Mouse (Mus musculus) fat pad, adult 2 months (tissue): Measurements from ENCODE around the gene Tmem256.
"Not testable (repeated sequence)": the region's sequence is repeated elsewhere in the genome, so short reads cannot be mapped to it uniquely, and the experiment has no call there.

Source experiments
- DNase-seq: peaks from one replicate; pipeline ENCODE4 v3.0.0-alpha.2; 2011; ENCODE audit warnings: low read depth, low spot score; ENCODE audit errors: extremely low read depth

Gene Tmem256

DNA sequence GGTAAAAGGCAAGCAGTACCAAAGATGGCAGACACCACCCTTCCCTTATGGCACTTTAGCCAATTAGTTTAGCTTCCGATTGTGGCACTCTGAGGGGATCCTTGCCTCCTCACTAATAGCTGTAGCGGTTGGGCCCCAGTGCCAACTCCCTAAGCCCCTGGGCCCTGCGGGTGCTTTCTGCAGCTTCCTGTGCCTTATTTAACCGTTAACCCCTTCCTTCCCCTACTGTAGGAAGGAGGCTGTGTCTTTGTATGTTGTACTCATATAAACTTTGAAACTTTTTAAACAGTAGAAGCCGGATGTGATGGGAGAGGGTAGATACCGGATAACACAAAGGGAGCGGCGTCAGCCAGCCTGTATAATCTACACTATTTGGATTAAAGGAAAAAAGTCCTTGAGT lies 12.4 kb downstream of the Tmem256 start:
- DNase-seq: no peak

DNA sequence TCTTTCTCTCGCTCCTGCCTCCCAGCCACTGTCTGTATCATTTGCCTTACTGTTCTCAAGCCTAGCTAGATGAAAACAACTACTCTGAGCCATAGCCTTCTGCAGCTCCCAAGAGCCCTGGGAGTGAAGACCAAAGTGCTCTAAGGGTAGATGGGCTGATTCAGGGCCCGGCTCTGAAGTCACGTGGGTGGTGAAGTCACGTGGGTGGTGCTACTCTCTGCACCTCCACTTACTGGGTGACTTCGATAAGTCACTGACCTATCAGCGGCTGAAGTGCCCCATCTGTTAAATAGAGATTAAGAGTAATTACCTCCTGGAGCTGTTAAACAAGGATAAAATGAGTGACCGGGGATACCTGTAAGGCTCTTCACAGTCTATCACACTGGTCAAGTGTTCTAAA lies 15.7 kb downstream of the Tmem256 start:
- DNase-seq: no peak

DNA sequence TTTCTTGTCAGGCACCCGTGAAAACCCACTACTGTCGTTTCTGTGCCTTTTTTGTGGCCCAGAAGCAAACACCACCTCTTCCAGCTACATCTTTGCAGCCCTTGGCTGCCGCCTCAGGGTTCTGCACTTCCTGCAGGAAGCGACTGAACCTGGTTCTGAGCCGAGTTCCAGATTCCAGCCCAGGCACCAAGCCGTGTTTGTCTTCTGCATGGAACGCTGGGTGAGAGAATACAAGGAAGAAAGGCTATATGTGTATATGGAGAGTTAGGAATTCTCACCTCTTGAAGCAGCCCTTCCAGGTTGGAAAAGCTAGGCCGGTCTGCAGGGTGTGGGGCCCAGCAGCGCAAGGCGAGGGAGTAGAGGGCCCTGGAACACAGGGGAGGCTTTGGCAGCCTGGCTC lies 16.4 kb downstream of the Tmem256 start:
- DNase-seq: no peak

DNA sequence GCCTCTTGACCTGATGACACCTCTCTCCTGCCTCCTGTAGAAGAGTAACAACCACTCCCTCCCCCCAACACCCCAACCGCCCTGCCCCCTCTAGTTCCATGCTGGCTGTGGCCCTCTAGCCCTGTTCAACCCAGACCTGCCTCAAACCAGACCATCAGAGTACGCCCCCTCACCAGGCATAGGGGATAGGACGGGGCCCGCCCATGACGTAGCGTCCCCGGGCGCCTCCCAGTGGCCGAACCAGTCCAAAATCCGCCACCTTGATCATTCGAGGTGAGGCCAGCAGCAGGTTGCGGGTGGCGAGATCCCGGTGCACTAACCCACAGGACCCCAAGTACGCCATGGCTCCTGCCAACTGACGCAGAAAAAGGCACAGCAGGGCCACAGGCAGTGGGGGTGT lies 17.0 kb downstream of the Tmem256 start:
- no peak for DNase-seq

DNA sequence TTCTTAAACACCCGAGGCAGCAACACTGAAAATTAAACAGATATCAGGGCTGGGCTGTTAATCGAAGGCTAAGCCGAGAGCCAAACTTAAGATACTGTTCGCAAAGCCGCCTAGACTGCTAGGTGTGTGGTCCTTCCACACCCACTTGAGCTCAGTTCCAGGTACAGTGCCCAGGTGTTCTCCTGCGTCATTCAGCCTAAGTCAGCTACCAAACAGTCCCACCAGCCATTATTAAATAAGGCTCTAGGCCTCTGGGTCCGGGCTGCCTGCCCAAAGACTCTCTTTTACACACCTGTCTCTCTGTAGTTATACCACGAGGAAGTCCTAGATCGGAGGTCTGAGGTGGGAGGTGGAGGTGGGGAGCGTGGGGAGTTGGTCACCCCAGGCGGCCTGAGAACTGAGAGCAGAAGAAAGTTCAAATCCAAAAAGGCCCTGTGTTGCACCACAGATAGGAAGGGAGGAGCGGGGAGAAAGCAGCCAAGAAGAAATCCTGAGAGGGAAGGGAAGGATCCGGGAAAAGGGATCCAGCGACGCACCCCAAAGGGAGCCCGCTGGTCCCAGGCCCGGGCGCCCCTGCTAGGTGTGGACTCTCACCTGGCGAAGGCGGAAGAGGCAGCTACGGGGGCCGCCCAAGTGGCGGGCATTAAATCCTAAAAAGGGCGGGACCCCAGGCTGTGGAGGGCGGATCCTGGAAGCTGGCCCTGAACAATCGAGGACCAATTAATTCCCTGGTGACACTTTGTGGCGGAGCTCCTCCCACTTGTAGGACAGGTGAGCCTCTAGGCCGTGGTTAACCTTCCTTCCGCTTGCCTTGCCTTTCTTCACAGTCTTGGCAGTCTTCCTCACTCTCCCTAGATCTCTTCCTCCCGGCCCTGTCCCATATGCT lies 20.0 kb downstream of the Tmem256 start, which contains the start of gene Tnk1:
Gene Tnk1 (minus strand): TSS at position 618 of the 886 bp plus-strand sequence.
- DNase-seq: no peak

DNA sequence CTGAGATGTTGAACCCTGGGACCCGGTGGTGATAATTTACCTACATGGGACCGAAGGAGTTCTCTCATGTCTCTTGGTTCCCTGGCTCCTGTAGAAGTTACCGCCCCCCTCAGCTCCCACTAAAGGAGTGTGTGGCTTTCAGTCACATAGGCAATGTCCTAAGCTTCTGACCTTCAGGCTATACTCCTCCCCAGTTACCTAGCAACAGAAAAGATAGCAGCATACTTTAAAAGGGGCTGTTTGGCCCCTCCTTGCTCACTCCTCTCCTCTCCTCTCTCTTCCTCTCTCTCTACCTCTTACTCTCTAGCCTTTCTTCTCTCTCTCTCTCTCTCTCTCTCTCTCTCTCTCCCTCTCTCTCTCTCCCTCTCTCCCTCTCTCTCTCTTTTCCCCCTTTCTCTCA lies 25.4 kb downstream of the Tmem256 start:
- not testable (repeated sequence) for DNase-seq

DNA sequence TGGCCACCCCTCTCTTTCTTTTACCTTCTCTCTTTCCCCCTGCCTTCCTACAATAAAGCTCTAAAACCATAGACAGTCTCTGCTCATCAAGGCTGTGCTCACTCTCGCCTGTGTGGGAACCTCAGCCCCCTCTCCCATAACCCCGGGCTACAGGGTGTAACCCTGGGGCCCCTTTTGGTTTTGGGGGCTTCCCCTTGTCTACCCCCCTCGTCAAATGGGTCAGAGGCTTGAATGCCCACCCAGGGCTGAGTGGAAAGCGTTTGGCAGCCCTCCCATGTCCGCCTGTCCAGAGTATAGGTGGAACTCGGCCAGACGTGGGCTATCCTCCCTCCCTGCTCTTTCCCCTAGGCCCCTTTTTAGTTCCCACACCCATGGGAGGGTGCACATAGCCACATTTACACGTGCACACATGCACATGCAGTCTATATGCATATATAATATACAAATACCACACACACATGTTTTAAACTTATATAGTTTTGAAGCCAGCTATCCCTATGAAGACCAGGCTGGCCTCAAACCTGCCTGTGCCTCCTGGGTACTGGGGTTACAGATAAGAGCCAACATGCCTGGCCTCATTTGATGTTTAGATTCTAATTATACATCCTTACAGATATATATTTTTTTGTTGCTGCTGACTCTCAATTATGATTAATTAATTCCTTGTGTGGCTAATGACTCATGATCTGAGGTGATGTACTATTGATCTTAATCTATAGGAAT lies 26.0 kb downstream of the Tmem256 start:
- DNase-seq: no peak

DNA sequence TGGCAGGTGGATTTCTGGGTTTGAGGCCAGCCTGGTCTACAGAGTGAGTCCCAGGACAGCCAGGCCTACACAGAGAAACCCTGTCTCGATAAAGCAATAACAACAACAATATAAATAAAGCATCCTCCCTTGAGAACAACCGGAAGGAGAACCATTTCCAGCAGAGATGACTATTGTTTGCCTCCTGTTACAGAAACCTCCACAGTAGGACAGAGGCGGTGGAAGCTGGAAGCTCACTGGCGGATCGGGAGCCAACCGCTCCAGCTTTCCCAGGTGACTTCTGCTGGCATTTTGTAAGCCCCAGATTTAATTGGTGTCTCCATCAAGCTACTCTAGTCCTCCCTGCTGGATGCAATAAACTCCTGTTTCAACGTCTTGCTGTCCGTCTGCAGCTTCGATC lies 27.2 kb downstream of the Tmem256 start:
- DNase-seq: no peak

DNA sequence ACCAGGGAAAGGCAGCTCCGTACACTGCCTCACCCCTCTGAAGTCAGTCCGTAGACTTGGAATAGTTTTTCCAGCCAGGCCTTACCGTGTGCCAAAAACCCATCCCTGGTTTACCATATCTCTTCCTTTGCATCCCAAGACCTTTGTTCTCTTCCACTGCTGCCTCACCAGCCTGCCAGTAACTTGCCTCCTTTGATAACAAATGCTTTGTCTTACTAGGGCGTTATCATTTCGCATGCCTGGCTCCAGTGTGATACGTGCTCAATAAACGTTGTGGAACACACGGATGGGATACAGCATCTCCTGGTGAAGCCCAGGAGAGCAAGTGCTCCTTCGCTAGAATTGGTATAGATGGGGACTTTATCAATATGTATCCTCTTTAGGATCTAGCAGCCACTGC lies 29.0 kb downstream of the Tmem256 start:
- DNase-seq: no peak

DNA sequence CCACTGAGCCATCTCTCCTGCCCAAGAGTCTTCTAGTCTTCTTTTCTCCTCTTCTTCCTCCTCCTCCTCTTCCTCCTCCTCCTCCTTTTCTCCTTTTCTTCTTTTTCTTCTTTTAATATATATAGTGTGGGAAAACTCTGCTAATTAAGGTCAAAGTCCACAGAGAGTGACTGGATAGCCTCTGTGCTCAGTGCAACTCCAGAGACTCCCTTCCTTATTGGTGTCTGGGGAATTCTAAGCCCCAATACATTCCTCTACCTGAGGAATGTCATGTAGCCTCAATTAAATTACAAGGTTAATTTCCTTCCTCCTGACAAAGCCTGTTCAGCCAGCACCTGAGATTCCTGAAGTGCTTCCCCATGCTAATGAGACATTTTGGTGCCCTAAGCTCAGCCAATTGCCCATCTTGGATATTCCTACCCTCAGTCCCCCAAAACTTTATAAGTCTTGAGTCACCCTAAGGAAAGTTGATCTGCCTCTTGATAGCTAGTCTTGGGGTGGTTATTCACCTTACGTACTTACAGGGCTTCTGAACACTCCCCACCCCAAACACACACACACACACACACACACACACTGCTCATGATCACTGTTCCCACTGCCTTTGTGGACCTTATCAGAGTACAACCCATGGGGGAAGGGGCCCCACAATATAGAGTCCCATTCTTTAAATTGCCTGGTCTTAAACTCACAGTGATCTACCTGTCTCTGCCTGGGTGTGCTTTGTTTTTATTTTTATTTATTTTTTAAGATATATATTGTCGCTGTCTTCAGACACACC lies 32.2 kb downstream of the Tmem256 start:
- DNase-seq: no peak

DNA sequence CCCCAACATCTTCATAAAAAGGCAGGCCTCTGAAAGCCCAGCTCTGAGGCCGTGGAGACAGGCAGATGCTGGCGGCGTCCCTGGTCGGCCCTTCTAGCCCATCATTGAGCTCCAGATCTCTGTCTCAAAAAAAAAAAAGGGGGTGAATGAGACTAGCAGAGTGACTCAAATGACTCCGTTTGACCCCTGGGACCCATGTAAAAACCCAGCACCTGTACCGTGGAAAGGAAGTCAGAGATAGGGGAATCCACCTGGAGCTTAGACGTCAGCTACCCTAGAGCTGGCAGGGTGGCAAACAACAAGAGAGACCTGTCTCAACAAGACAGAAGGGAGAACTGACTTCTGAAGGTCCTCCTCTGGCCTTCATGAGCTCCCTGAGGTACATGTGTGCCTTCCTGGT lies 33.5 kb downstream of the Tmem256 start:
- DNase-seq: no peak

DNA sequence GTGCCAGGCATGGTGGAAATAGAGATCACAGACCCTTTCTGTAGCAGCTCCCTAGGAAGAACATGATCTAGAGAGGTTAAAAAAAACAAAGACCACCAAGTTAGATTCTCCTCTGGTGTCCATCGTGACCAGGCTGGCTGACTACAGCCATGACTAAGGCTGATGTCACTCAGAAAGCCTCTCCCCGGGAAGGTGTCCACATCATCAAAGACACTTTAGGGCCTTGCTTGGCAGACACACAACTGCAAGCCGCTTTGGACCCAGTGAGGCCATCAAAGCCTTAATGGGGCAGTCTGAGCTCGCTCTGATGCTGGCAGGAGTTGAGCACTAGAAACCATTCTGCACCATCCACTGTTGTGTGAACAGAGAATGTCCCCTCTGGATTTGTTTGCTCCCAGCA lies 34.1 kb downstream of the Tmem256 start:
- no peak for DNase-seq

DNA sequence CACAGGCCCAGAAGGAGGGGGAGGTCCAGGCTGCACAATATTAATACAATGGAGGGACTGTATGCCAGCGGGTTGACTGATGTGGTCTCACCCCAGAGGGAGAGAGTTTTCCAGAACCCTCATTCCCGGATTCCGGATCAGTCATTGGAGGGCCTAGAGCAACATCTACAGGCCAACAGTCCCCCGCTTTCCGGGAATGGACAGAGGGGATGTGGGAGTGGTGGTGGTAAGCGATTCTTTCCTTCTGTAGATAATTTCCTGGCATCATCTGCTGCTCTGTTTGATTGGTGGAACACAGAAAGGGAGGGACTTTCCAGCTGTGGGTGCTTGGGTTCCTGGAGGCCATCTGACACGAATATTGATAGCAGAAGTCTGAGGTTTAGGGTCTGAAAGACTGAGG lies 37.9 kb downstream of the Tmem256 start:
- DNase-seq: no peak

DNA sequence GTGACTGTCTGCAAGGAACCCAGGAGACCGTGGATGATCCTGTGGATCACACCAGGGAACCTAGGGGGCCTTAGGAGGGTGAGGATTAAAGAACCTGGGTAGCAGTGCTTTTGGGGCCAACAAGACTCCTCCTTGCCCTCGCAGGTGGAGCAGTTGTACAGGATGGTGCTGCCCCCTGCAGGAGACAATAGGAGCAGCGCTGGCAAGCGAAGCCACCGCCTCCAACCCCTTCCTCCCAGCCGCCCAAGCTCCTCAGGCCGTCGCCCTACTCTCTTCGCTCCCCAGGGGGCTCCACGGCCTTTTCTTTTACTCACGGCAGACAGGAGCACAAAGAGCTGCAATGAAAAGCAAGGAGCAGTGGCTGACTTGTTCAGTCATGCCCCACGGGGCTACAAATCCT lies 38.6 kb downstream of the Tmem256 start:
- DNase-seq: no peak

DNA sequence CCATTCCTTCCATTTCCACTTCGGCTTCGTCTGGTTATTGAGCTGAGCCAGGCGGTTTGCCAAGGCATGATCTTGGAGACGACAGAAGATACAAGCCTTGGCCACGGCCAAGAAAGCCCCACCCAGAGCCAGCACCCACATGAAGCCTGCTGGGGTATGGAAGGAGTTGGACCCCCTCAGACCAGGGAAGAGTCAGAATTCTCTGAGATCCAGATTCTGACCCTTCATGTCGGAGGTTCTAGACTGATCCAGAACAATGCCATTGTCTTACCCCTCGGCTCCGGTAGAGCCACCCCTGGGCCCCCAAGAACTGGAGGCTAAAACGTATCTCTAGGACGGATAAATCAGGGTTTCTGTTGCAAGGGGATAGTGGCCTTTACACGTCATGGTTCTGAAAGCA lies 39.6 kb downstream of the Tmem256 start, which contains the start of gene Tmem95:
Gene Tmem95 (minus strand): TSS at position 141 of the 400 bp plus-strand sequence.
- DNase-seq: no peak

DNA sequence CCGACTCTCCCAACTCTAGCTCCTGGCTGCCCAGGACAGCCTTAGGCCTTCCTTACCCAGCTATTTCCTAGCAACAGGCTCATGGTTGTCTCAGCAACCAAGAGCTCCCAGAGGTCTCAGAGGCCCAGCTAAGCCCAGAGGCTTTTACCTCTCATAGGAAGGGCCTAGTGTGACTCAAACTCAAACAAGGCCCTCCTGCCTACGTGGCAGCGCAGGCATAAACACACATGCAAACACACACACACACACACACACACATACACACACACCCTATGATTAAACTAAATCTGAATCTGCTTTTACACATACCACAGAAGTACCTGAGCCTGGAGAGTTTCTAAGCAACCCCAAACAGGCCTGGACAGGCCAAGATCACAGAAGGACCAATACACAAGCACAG lies 40.1 kb downstream of the Tmem256 start:
- DNase-seq: no peak

DNA sequence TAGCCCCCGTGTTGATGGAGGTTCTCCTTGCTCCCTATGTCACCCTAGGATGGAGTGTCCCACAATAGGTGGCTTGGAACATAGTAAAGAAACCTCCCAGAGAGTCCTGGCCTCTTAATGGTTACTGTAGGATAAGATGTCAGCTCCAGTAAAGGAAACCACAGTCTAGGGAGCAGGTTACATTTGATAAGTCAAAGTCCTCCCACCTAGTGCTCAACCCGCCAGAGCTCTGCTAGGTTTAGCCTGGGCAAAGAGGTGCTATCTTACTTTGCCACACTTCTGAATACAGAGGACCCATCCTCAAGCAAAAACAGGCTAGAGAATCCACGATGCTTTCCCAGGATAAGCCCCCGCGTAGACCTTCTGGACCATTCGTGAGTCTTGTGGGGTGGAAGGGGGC lies 40.6 kb downstream of the Tmem256 start:
- DNase-seq: no peak

DNA sequence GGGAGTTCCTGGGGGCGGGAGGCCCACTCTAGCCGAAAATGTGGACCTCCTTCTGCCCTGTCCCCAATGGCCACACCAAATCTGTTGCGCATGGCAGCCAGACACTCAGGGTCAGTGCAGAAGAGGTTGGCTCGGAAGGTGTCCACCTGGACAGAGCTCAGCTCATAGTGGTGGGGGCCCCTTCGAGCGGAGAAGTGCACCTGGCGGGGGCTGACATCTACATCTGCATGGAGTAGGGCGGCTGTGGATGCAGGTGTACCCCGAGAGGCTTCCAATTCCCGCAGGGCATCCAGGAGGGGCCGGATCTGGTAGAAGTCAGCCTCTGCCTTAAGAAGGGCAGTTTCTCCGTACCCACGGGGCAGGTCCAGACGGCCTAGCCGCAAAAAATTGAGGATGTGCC lies 41.4 kb downstream of the Tmem256 start:
- no peak for DNase-seq

DNA sequence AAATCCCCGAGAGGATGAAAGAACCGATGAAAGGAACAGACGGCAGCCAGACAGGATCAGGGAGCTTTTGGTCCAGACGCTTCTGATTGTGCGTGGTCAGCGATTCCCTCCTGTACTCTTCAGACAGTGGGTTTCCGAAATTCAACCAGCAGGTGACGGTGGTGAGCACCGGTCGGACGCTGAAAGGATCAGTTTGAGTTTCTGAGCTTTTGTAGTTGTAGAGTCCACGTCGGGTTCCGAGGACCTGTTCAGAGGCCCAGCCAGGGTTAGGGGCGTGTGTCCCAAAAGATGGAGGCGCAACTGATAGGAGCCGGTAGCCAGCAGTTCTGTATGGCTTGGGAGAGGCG lies 42.2 kb downstream of the Tmem256 start:
- no peak for DNase-seq

DNA sequence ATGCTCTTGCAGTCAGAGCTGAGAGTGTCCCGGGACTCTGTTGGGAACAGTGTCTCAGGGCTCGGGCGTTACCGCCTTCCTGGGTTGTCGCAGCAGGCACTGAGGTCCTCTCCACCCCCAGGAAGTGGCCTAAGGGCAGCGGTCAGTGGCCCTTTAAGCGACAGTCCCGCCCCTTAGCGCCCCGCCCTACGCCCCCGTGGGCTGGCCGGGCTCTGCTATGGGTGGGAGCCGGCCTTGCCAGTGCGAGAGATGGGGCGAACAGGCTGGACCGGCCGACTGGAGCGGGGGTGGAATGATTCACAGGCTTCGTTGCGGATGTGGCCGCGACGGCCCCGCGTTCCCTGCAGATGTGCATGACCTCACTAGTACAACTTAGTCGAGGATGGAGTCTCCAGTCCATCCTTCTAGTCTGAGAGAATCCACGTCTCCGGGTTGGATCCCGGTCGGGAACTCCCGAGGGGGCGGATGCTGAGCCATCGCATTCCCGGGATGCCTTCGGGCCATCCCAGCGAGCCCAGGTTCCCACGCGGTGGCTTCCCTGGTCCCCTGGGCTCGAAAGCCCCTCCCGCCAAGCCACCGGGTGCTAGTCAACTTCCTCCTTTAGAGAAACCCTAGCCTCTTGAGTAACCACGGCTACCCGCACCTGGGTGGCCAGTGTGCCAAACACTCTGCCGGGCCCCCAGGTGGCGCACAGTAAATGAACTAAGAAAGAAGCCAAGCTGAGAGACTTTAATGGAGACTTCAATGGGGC lies 42.7 kb downstream of the Tmem256 start, which contains the start of gene Kctd11:
Gene Kctd11 (minus strand): TSS at position 554 of the 751 bp plus-strand sequence.
- peak; percentile 51 for DNase-seq
